Mouse (Mus musculus): Measurements from ENCODE around the gene Dffa. TPM values are rescaled to one million over a fixed set of nuclear protein-coding genes. Genes with fewer than 3 reads are reported as not detected.

Gene Dffa
- polyA plus RNA-seq, 1 experiment from 2014 or later = 23.8 TPM

- Histone ChIP-seq H3K9ac (replicated peaks; ENCODE audit: low read depth, low read length) (no peak overlapping the region), H3K27me3 (ENCODE audit: control insufficient read depth, insufficient read depth, low read length) (no peaks in the 10 kb centered on the region), H3K4me2 (ENCODE audit: low read depth, low read length) (no peak overlapping the region), H3K4me3 (ENCODE audit: low read depth, low read length) (no peak overlapping the region), H3K27ac (ENCODE audit: low read depth, low read length) (no peak overlapping the region), H3K4me1 (ENCODE audit: control insufficient read depth, insufficient read depth, low read length) (no peaks in the 10 kb centered on the region), H3K36me3 (ENCODE audit: control insufficient read depth, insufficient read depth, low read length) (peaks cover 5% of the 10 kb centered on the region; the same call in 1 of the 2 replicates), H3K9me3 (ENCODE audit: control insufficient read depth, low read length) (no peaks in the 10 kb centered on the region)
- WGBS = 74% methylated on average over 5 of the region's 5 CpGs
- no peak for ATAC-seq (ENCODE audit: low read depth)
These were observed 19.5 kb downstream of the Dffa start for GRCm38 (mm10) chr4:149123432-149123831.

- no peak overlapping the region for H3K27ac ChIP-seq (ENCODE audit: low read depth, low read length)
- H3K9ac ChIP-seq (replicated peaks; ENCODE audit: low read depth, low read length) = no peak overlapping the region
- no peaks in the 10 kb centered on the region for H3K27me3 ChIP-seq (ENCODE audit: control insufficient read depth, insufficient read depth, low read length)
- H3K4me1 ChIP-seq (ENCODE audit: control insufficient read depth, insufficient read depth, low read length) = no peaks in the 10 kb centered on the region
- no peaks in the 10 kb centered on the region for H3K9me3 ChIP-seq (ENCODE audit: control insufficient read depth, low read length)
- no peaks in the 10 kb centered on the region for H3K36me3 ChIP-seq (ENCODE audit: control insufficient read depth, insufficient read depth, low read length)
- H3K4me3 ChIP-seq (ENCODE audit: low read depth, low read length) = no peak overlapping the region
- WGBS = 46% methylated on average over 11 of the region's 11 CpGs
- H3K4me2 ChIP-seq (ENCODE audit: low read depth, low read length) = no peak overlapping the region
- ATAC-seq (ENCODE audit: low read depth) = no peak
These were observed 21.6 kb downstream of the Dffa start for GRCm38 (mm10) chr4:149125341-149126114.

- Histone ChIP-seq H3K27me3 (ENCODE audit: control insufficient read depth, insufficient read depth, low read length) (no peaks in the 10 kb centered on the region), H3K9ac (replicated peaks; ENCODE audit: low read depth, low read length) (no peak overlapping the region), H3K27ac (ENCODE audit: low read depth, low read length) (no peak overlapping the region), H3K4me1 (ENCODE audit: control insufficient read depth, insufficient read depth, low read length) (no peaks in the 10 kb centered on the region), H3K9me3 (ENCODE audit: control insufficient read depth, low read length) (no peaks in the 10 kb centered on the region), H3K36me3 (ENCODE audit: control insufficient read depth, insufficient read depth, low read length) (no peaks in the 10 kb centered on the region), H3K4me2 (ENCODE audit: low read depth, low read length) (no peak overlapping the region), H3K4me3 (ENCODE audit: low read depth, low read length) (no peak overlapping the region)
- WGBS = 76% methylated on average over 6 of the region's 6 CpGs
- no peak for ATAC-seq (ENCODE audit: low read depth)
These were observed 22.2 kb downstream of the Dffa start for GRCm38 (mm10) chr4:149126115-149126509.

DNA sequence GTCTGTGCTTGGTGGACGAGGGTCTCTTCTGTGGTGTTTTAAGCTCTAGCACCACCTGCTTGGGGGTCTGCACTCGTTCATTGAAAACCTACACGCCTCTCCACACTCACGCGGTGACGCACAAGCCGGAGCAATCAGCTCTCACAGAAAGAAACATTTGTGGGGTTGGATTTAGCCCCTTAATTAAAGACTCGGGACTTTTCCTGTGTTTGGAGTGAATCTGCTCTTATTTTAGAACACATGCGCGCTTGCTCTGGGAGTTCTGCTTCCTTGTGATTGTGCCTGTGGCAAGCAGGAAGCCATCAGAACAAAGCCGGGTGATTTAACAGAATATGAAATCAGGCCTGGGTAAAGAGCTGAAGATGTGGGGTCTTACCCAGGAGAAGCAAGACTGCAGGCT lies 22.7 kb downstream of the Dffa start, which contains the start of gene Cort:
Gene Cort, minus strand, starts transcription at position 101 of the 400 bp plus-strand sequence.
- Histone ChIP-seq H3K4me1 (ENCODE audit: control insufficient read depth, insufficient read depth, low read length) (no peaks in the 10 kb centered on the region), H3K27ac (ENCODE audit: low read depth, low read length) (no peak within 1 kb of the TSS), H3K27me3 (ENCODE audit: control insufficient read depth, insufficient read depth, low read length) (no peaks in the 10 kb centered on the region), H3K4me2 (ENCODE audit: low read depth, low read length) (no peak within 1 kb of the TSS), H3K36me3 (ENCODE audit: control insufficient read depth, insufficient read depth, low read length) (no peaks in the 10 kb centered on the region), H3K9ac (replicated peaks; ENCODE audit: low read depth, low read length) (no peak within 1 kb of the TSS), H3K4me3 (ENCODE audit: low read depth, low read length) (no peak within 1 kb of the TSS), H3K9me3 (ENCODE audit: control insufficient read depth, low read length) (no peaks in the 10 kb centered on the region)
- ATAC-seq (ENCODE audit: low read depth) = no peak
- 86% methylated on average over 11 of the region's 11 CpGs for WGBS

DNA sequence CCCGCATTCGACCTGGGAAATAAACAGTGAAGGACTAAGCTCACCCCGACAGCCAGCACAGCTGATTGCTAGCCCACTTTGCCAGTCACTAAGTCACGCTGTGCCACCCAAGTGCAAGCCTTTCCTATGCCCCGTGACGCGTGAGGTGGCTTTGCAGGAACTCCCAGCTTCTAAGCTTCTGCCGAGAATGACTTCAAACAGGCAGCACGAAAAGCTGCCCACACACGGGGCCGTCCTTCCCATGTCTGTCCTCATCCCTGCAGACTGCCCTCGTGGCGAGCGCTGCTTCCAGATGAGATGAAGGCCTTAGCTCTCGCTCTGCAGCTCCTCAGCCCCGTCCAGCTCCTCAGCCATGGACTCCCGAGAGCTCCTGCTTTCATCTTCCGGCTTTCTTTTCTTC lies 24.5 kb downstream of the Dffa start:
- Histone ChIP-seq H3K4me3 (ENCODE audit: low read depth, low read length) (no peak overlapping the region), H3K27ac (ENCODE audit: low read depth, low read length) (no peak overlapping the region), H3K27me3 (ENCODE audit: control insufficient read depth, insufficient read depth, low read length) (no peaks in the 10 kb centered on the region), H3K4me2 (ENCODE audit: low read depth, low read length) (no peak overlapping the region), H3K9me3 (ENCODE audit: control insufficient read depth, low read length) (no peaks in the 10 kb centered on the region), H3K36me3 (ENCODE audit: control insufficient read depth, insufficient read depth, low read length) (no peaks in the 10 kb centered on the region), H3K9ac (replicated peaks; ENCODE audit: low read depth, low read length) (no peak overlapping the region), H3K4me1 (ENCODE audit: control insufficient read depth, insufficient read depth, low read length) (no peaks in the 10 kb centered on the region)
- no peak for ATAC-seq (ENCODE audit: low read depth)
- 81% methylated on average over 18 of the region's 18 CpGs for WGBS

- H3K9ac ChIP-seq (replicated peaks; ENCODE audit: low read depth, low read length) = no peak overlapping the region
- no peak overlapping the region for H3K27ac ChIP-seq (ENCODE audit: low read depth, low read length)
- H3K9me3 ChIP-seq (ENCODE audit: control insufficient read depth, low read length) = no peaks in the 10 kb centered on the region
- no peaks in the 10 kb centered on the region for H3K4me1 ChIP-seq (ENCODE audit: control insufficient read depth, insufficient read depth, low read length)
- H3K36me3 ChIP-seq (ENCODE audit: control insufficient read depth, insufficient read depth, low read length) = no peaks in the 10 kb centered on the region
- no peaks in the 10 kb centered on the region for H3K27me3 ChIP-seq (ENCODE audit: control insufficient read depth, insufficient read depth, low read length)
- ATAC-seq (ENCODE audit: low read depth) = no peak
- H3K4me2 ChIP-seq (ENCODE audit: low read depth, low read length) = no peak overlapping the region
- H3K4me3 ChIP-seq (ENCODE audit: low read depth, low read length) = no peak overlapping the region
- WGBS = 88% methylated on average over 23 of the region's 23 CpGs
These were observed 27.2 kb downstream of the Dffa start for GRCm38 (mm10) chr4:149131021-149131752.

DNA sequence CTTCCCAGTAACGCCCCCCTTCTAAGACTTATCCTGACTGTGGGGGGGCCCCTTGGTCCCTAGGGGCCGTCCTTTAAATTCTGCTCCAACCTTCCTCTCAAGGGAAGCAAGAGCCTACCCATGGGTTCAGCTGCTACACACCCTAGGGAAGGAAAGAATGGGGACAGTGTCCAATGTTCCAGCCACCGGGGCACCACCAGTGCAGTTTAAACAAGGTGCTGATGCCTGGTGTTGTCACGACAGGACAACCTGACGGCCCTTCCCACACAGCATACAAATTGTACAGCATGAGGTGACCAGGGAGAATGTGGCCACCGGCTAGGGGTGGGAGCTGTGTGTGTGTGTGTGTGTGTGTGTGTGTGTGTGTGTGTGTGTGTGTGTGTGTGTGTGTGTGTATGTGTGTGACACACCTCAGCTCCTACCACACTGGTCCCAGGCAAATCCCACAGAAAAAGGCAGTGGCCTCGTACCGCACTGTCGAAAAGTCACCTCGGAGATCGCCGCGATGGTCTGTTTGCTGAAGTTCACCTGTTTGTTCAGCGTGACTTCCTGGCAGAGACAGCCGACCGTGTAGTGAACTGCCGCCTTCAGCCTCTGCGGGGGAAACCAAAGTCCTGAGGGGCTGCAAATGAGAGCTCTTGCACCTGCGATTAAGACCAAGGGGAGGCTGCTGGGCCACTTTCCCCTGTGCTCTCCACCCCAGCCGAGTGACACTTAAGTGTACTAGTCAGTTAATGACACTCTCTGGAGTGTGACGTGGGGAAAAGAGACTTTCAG lies 28.0 kb downstream of the Dffa start:
- Histone ChIP-seq H3K9me3 (ENCODE audit: control insufficient read depth, low read length) (no peaks in the 10 kb centered on the region), H3K36me3 (ENCODE audit: control insufficient read depth, insufficient read depth, low read length) (no peaks in the 10 kb centered on the region), H3K4me1 (ENCODE audit: control insufficient read depth, insufficient read depth, low read length) (peaks cover 4% of the 10 kb centered on the region; the same call in 1 of the 2 replicates), H3K27ac (ENCODE audit: low read depth, low read length) (no peak overlapping the region), H3K27me3 (ENCODE audit: control insufficient read depth, insufficient read depth, low read length) (no peaks in the 10 kb centered on the region), H3K4me3 (ENCODE audit: low read depth, low read length) (no peak overlapping the region), H3K4me2 (ENCODE audit: low read depth, low read length) (no peak overlapping the region), H3K9ac (replicated peaks; ENCODE audit: low read depth, low read length) (no peak overlapping the region)
- 82% methylated on average over 21 of the region's 21 CpGs for WGBS
- no peak for ATAC-seq (ENCODE audit: low read depth)

DNA sequence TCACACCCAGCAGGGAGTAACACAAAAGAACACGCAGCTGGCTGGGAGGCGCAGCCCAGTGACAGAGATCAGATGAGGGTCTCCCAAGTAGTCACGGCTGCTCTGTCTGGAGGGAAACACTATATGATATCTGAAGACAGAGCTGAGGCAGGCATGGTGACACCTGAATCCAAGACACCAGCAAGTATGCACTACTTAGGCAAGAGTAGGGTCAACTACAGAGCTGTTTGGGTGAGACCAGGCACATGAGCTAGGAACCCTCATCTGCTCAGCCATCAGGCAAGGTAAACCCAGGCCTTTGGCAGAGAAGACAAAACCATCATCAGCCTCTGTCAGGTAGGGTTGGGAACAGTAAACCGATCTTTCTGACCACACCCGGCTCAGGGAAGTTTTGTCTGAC lies 29.4 kb downstream of the Dffa start:
- Histone ChIP-seq H3K36me3 (ENCODE audit: control insufficient read depth, insufficient read depth, low read length) (no peaks in the 10 kb centered on the region), H3K4me1 (ENCODE audit: control insufficient read depth, insufficient read depth, low read length) (peaks cover 4% of the 10 kb centered on the region; the same call in 1 of the 2 replicates), H3K9me3 (ENCODE audit: control insufficient read depth, low read length) (no peaks in the 10 kb centered on the region), H3K27ac (ENCODE audit: low read depth, low read length) (no peak overlapping the region), H3K4me3 (ENCODE audit: low read depth, low read length) (no peak overlapping the region), H3K4me2 (ENCODE audit: low read depth, low read length) (no peak overlapping the region), H3K27me3 (ENCODE audit: control insufficient read depth, insufficient read depth, low read length) (no peaks in the 10 kb centered on the region), H3K9ac (replicated peaks; ENCODE audit: low read depth, low read length) (no peak overlapping the region)
- no peak for ATAC-seq (ENCODE audit: low read depth)
- WGBS = 58% methylated on average over 5 of the region's 5 CpGs
